Mouse (Mus musculus) stomach, postnatal 0 days (tissue): ENCODE results near the gene Tysnd1. TPM values are rescaled to one million over a fixed set of nuclear protein-coding genes. Genes with fewer than 3 reads are reported as not detected.

ENCODE experiments used
- ATAC-seq: fragments of 200-750 bp; cut with Nextera tagmentation; 2 replicates; pipeline ENCODE4 v1.8.0; 2017; ENCODE audit not compliant: low FRiP score, low TSS enrichment
- DNase-seq: peaks from one replicate; pipeline ENCODE4 v3.0.0-alpha.2; 2016; ENCODE audit warnings: low spot score
- H3K27ac ChIP-seq: fragments of 300-500 bp; sonication (generic); replicated peaks from 2 replicates; pipeline ENCODE4 v1.5.1; 2014; ENCODE audit warnings: mild to moderate bottlenecking, control low read depth
- H3K27me3 ChIP-seq: fragments of 300-500 bp; sonication (generic); 2 replicates; pipeline ENCODE4 v1.6.1; 2014; ENCODE audit warnings: low read length; ENCODE audit not compliant: control insufficient read depth, insufficient read depth
- H3K36me3 ChIP-seq: fragments of 300-500 bp; sonication (generic); 2 replicates; pipeline ENCODE4 v1.6.1; 2014; ENCODE audit warnings: low read length, mixed read lengths; ENCODE audit not compliant: control insufficient read depth, insufficient read depth
- H3K4me1 ChIP-seq: fragments of 300-500 bp; sonication (generic); replicated peaks from 2 replicates; pipeline ENCODE4 v1.6.1; 2014; ENCODE audit warnings: antibody characterized with exemption; ENCODE audit not compliant: control insufficient read depth, insufficient read depth
- H3K4me2 ChIP-seq: fragments of 300-500 bp; sonication (generic); replicated peaks from 2 replicates; pipeline ENCODE4 v1.6.1; 2014; ENCODE audit warnings: low read depth, mild to moderate bottlenecking, control low read depth, moderate library complexity
- H3K4me3 ChIP-seq: fragments of 300-500 bp; sonication (generic); 2 replicates; pipeline ENCODE4 v1.5.1; 2014; ENCODE audit warnings: low read depth, low read length, control low read depth
- H3K9ac ChIP-seq: fragments of 300-500 bp; sonication (generic); 2 replicates; pipeline ENCODE4 v1.6.1; 2014; ENCODE audit warnings: mild to moderate bottlenecking, low read length, control low read depth, mixed read lengths
- H3K9me3 ChIP-seq: fragments of 300-500 bp; sonication (generic); 2 replicates; pipeline ENCODE4 v1.6.1; 2016; ENCODE audit warnings: low read length; ENCODE audit not compliant: control insufficient read depth
- CTCF ChIP-seq: IDR thresholded peaks from 2 replicates; pipeline ENCODE4 v1.5.1; 2016; ENCODE audit warnings: antibody characterized with exemption, low read depth, mild to moderate bottlenecking, moderate library complexity
- EP300 ChIP-seq: optimal IDR thresholded peaks from 2 replicates; pipeline ENCODE3; 2016; ENCODE audit warnings: antibody characterized with exemption
- WGBS: fragments of 180-500 bp; shearing (Covaris S2); extraction: QIAGEN DNeasy Blood & Tissue Kit; methylation state at CpG from one replicate; pipeline ENCODE4 v1.1.7; 2014; 5-methylcytosine and 5-hydroxymethylcytosine counted together
- polyA plus RNA-seq: library from polyadenylated mRNA; unstranded; fragments of >200 nt; fragmentation: Nextera tagmentation; extraction: Ambion mirVana; gene quantifications from 2 replicates; pipeline ENCODE4 v1.2.1, GENCODE M21; 2015

The Tysnd1 gene
- polyA plus RNA-seq, 1 experiment from 2014 or later = 18.5 TPM

DNA sequence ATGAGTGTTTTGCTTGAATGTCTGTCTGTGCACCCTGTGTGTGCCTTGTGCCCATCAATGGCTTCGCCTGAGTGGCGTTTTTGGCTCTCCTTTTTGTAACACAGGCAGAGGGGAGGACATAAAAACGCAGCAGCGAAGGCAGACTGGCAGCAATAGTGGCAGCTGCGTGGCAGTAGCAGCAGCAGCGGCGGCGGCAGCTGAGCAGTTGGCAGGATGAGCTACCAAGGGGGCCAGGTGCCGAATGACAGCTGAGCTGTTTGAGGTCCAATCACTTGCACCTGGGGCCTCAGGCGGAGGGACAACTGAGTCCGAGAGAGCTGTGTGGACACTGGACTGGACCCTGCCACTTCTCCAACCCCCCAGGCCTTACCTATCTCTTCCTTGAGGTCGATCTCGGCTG lies 52.0 kb downstream of the Tysnd1 start:
- WGBS = 91% methylated on average over 13 of the region's 13 CpGs
- Histone ChIP-seq H3K9ac (no peak overlapping the region), H3K4me1 (no peaks in the 10 kb centered on the region), H3K4me2 (no peak overlapping the region), H3K27ac (no peak overlapping the region), H3K36me3 (0 out of 2 replicates have a peak, but pooled peaks cover 7% of the 10 kb centered on the region), H3K9me3 (no peaks in the 10 kb centered on the region), H3K4me3 (no peak overlapping the region), H3K27me3 (no peaks in the 10 kb centered on the region)
- ATAC-seq (no peak), DNase-seq (no peak)
- TF ChIP-seq CTCF = no peak
- no peak for TF ChIP-seq EP300

- WGBS = 67% methylated on average over 9 of the region's 9 CpGs
- TF ChIP-seq CTCF (no peak), EP300 (no peak)
- Histone ChIP-seq H3K4me3 (no peak overlapping the region), H3K4me1 (no peaks in the 10 kb centered on the region), H3K27me3 (no peaks in the 10 kb centered on the region), H3K9me3 (no peaks in the 10 kb centered on the region), H3K4me2 (no peak overlapping the region), H3K9ac (no peak overlapping the region), H3K27ac (no peak overlapping the region), H3K36me3 (peaks cover 7% of the 10 kb centered on the region; the same call in 1 of the 2 replicates)
- no peak for DNase-seq
- peak; percentile 72 for ATAC-seq
Observed at GRCm38 (mm10) chr10:61750014-61750413, 54.7 kb downstream of the Tysnd1 start.

DNA sequence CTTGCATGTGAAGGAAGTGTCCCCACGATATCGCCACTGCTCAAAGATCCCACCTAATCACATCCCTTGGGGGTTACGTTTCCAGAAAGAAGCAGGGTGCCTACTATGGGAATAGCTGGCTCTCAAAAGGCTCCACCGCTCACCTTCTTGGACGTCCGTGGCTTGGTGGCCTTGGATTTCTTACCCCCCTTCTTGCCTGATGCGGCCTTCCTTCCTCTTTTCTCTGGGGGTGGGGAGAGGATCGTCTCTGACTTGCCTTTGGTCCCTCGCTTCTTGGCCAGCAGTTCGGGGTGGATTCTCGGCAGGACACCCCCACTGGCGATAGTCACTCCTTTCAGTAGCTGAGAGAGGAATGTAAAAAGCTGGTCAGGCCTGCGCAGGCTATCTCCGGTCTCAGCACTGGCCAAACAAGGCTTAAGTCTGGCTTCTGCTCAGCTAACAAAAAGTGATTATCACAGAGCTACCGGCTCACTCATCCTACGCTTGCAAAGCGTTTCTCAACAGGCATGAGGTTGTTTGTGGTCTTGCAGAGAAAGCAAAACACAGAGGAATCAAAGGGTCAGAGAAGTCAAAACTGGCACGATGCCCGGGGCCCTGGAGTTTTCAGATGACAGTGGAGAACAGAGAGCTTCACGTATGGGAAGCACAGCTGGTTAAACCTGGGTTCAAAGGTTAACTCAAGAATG lies 56.4 kb downstream of the Tysnd1 start:
- no peaks in the 10 kb centered on the region; the same call in 1 of the 2 replicates for H3K36me3 ChIP-seq

More for the DNA sequence above, 56.4 kb downstream of the Tysnd1 start:
- TF ChIP-seq CTCF (no peak), EP300 (no peak)
- Histone ChIP-seq H3K9me3 (no peaks in the 10 kb centered on the region), H3K27me3 (no peaks in the 10 kb centered on the region), H3K4me3 (no peak overlapping the region), H3K27ac (no peak overlapping the region), H3K4me1 (no peaks in the 10 kb centered on the region), H3K9ac (no peak overlapping the region), H3K4me2 (no peak overlapping the region)
- 66% methylated on average over 20 of the region's 20 CpGs for WGBS
- DNase-seq (no peak), ATAC-seq (0 out of 2 replicates have a peak, but pooled peaks have one; percentile 31)

Other genes with a start within 250 kb of the Tysnd1 start
- gene Eif4ebp2, start 242.9 kb upstream of the Tysnd1 start, polyA plus RNA-seq = 41.5 and 47.7 TPM in 2 replicates
- 6.7 and 7.3 TPM in 2 replicates for gene Lrrc20, start 219.7 kb upstream of the Tysnd1 start, polyA plus RNA-seq
- gene Npffr1, start 100.0 kb upstream of the Tysnd1 start, polyA plus RNA-seq = 0.07 and 0.08 TPM in 2 replicates
- 117 and 124 TPM in 2 replicates for gene Ppa1, start 47.0 kb upstream of the Tysnd1 start, polyA plus RNA-seq
- 135 and 146 TPM in 2 replicates for gene Sar1a, start 15.2 kb upstream of the Tysnd1 start, polyA plus RNA-seq
- gene Aifm2, start 19.7 kb downstream of the Tysnd1 start, polyA plus RNA-seq = 9.2 and 9.4 TPM in 2 replicates
- 26.0 and 28.7 TPM in 2 replicates for gene H2afy2, start 88.6 kb downstream of the Tysnd1 start, polyA plus RNA-seq